Mouse (Mus musculus) C2C12 (cell line): ENCODE measurements around the gene Catsperd. TPM values are rescaled to one million over a fixed set of nuclear protein-coding genes. Genes with fewer than 3 reads are reported as not detected.
A peak's percentile ranks its signal among the peaks of the same experiment; 100 is the strongest.

Experiments used
- H3K27me3 ChIP-seq: one replicate; pipeline ENCODE4 v1.6.1; 2011; ENCODE audit not compliant: control insufficient read depth, insufficient read depth, insufficient read length
- H3K36me3 ChIP-seq: one replicate; pipeline ENCODE4 v1.6.1; 2011; ENCODE audit not compliant: control insufficient read depth, insufficient read depth
- H3K4me3 ChIP-seq: one replicate; pipeline ENCODE4 v1.5.1; 2011; ENCODE audit warnings: mild to moderate bottlenecking, control low read depth; ENCODE audit not compliant: poor library complexity, insufficient read depth, severe bottlenecking
- H3K79me2 ChIP-seq: one replicate; pipeline ENCODE4 v1.6.1; 2011; ENCODE audit not compliant: control insufficient read depth, insufficient read depth
- H3K79me3 ChIP-seq: one replicate; pipeline ENCODE4 v1.6.1; 2011; ENCODE audit warnings: low read depth, control low read depth
- H3ac ChIP-seq: one replicate; pipeline ENCODE3; 2011; ENCODE audit warnings: low read depth; ENCODE audit not compliant: control insufficient read depth, insufficient read length
- CEBPB ChIP-seq: IDR thresholded peaks from one replicate; pipeline ENCODE4 v1.6.1; 2011; ENCODE audit warnings: low read depth, mild to moderate bottlenecking, control low read depth, moderate library complexity
- CTCF ChIP-seq: IDR thresholded peaks from one replicate; pipeline ENCODE4 v1.5.1; 2011; ENCODE audit not compliant: control insufficient read depth, insufficient read depth, insufficient read length
- FOSL1 ChIP-seq: IDR thresholded peaks from one replicate; pipeline ENCODE4 v1.8.0; 2011; ENCODE audit warnings: mild to moderate bottlenecking, low read length; ENCODE audit not compliant: poor library complexity, insufficient read depth, severe bottlenecking
- MAX ChIP-seq: IDR thresholded peaks from one replicate; pipeline ENCODE4 v1.6.1; 2011; ENCODE audit warnings: mild to moderate bottlenecking, control low read depth
- MYOD1 ChIP-seq: IDR thresholded peaks from one replicate; pipeline ENCODE4 v1.6.1; 2011; ENCODE audit warnings: low read depth; ENCODE audit not compliant: control insufficient read depth, insufficient read length
- MYOG ChIP-seq: IDR thresholded peaks from one replicate; pipeline ENCODE4 v1.6.1; 2011; ENCODE audit not compliant: control insufficient read depth, insufficient read length; ENCODE audit errors: extremely low read depth
- USF1 ChIP-seq: IDR thresholded peaks from one replicate; pipeline ENCODE4 v1.6.1; 2011; ENCODE audit warnings: low read depth, mild to moderate bottlenecking, control low read depth, moderate library complexity
- polyA plus RNA-seq: library from polyadenylated mRNA; unstranded; fragments of >200 nt; fragmentation: generic; extraction: Trizol; gene quantifications from one replicate; pipeline ENCODE4 v1.2.1, GENCODE M21; 2012; ENCODE audit warnings: missing spikeins

Gene Catsperd
- polyA plus RNA-seq, 1 experiment: 0.07 TPM

- H3K27me3 ChIP-seq: no peaks in the 10 kb centered on the region
- H3K79me3 ChIP-seq: peaks cover 52% of the 10 kb centered on the region
- peaks cover 24% of the 10 kb centered on the region for H3K36me3 ChIP-seq
- peak overlapping the region; percentile 82 for H3ac ChIP-seq
- TF ChIP-seq CTCF: no peak
- no peak for TF ChIP-seq FOSL1
- no peak for TF ChIP-seq CEBPB
- no peak for TF ChIP-seq MAX
- TF ChIP-seq MYOD1: no peak
- no peak for TF ChIP-seq MYOG
- TF ChIP-seq USF1: no peak
- peak overlapping the region; percentile 87 for H3K4me3 ChIP-seq
- peaks cover 56% of the 10 kb centered on the region for H3K79me2 ChIP-seq
Observed at GRCm38 (mm10) chr17:56673647-56674416, 45.9 kb downstream of the Catsperd start.

GRCm38 (mm10) chr17:56681791-56682190, 53.8 kb downstream of the Catsperd start:
- peaks cover 91% of the 10 kb centered on the region for H3K79me3 ChIP-seq
- H3ac ChIP-seq: no peak overlapping the region
- peaks cover 100% of the 10 kb centered on the region for H3K79me2 ChIP-seq
- no peaks in the 10 kb centered on the region for H3K27me3 ChIP-seq
- H3K36me3 ChIP-seq: peaks cover 64% of the 10 kb centered on the region
- no peak for TF ChIP-seq FOSL1
- TF ChIP-seq CEBPB: no peak
- TF ChIP-seq CTCF: no peak
- no peak for TF ChIP-seq USF1
- TF ChIP-seq MAX: no peak
- TF ChIP-seq MYOG: no peak
- no peak for TF ChIP-seq MYOD1
- H3K4me3 ChIP-seq: no peak overlapping the region

- no peak for TF ChIP-seq MYOD1
- Histone ChIP-seq H3K79me2 (peaks cover 100% of the 10 kb centered on the region), H3K79me3 (peaks cover 84% of the 10 kb centered on the region), H3K4me3 (no peak overlapping the region), H3ac (no peak overlapping the region), H3K27me3 (no peaks in the 10 kb centered on the region), H3K36me3 (peaks cover 66% of the 10 kb centered on the region)
Observed at GRCm38 (mm10) chr17:56682880-56683279, 54.9 kb downstream of the Catsperd start.

GRCm38 (mm10) chr17:56683546-56684140, 55.7 kb downstream of the Catsperd start:
- peaks cover 100% of the 10 kb centered on the region for H3K79me2 ChIP-seq
- no peaks in the 10 kb centered on the region for H3K27me3 ChIP-seq
- no peak overlapping the region for H3K4me3 ChIP-seq
- no peak overlapping the region for H3ac ChIP-seq
- peaks cover 78% of the 10 kb centered on the region for H3K79me3 ChIP-seq
- TF ChIP-seq MAX: no peak
- no peak for TF ChIP-seq MYOD1
- TF ChIP-seq MYOG: no peak
- TF ChIP-seq CEBPB: no peak
- TF ChIP-seq USF1: no peak
- TF ChIP-seq CTCF: no peak
- TF ChIP-seq FOSL1: no peak
- peaks cover 71% of the 10 kb centered on the region for H3K36me3 ChIP-seq

- H3K79me2 ChIP-seq: peaks cover 100% of the 10 kb centered on the region
- H3K79me3 ChIP-seq: peaks cover 70% of the 10 kb centered on the region
- TF ChIP-seq USF1 (no peak), CEBPB (no peak), CTCF (no peak), MAX (no peak), MYOD1 (no peak), FOSL1 (no peak), MYOG (no peak)
- peaks cover 74% of the 10 kb centered on the region for H3K36me3 ChIP-seq
- no peaks in the 10 kb centered on the region for H3K27me3 ChIP-seq
- H3K4me3 ChIP-seq: no peak overlapping the region
- no peak overlapping the region for H3ac ChIP-seq
Observed at GRCm38 (mm10) chr17:56684649-56685048, 56.7 kb downstream of the Catsperd start.

- Histone ChIP-seq H3K79me2 (peaks cover 100% of the 10 kb centered on the region), H3K27me3 (no peaks in the 10 kb centered on the region), H3K36me3 (peaks cover 77% of the 10 kb centered on the region), H3ac (no peak overlapping the region), H3K79me3 (peaks cover 64% of the 10 kb centered on the region), H3K4me3 (no peak overlapping the region)
- TF ChIP-seq CEBPB (no peak), MYOG (no peak), MYOD1 (no peak), CTCF (no peak), USF1 (no peak), MAX (no peak), FOSL1 (no peak)
Observed at GRCm38 (mm10) chr17:56686801-56687200, 58.9 kb downstream of the Catsperd start.
